Mouse (Mus musculus) activated CD4-positive, CD25-positive, alpha-beta regulatory T cell, adult 4 months (primary cell): Measurements from ENCODE around the gene Iqsec1. TPM values are rescaled to one million over a fixed set of nuclear protein-coding genes. Genes with fewer than 3 reads are reported as not detected.

Source experiments
- ATAC-seq: one replicate; pipeline ENCODE4 v1.8.0; 2017
- polyA plus RNA-seq, 2 experiments: library from polyadenylated mRNA; unstranded; fragments of 100-300 nt; shearing (Covaris generic); gene quantifications; one replicate each; pipeline ENCODE4 v1.2.1; 2017

Iqsec1 gene
- polyA plus RNA-seq, 2 experiments from 2014 or later, result 6.7 to 10.2 TPM

GRCm38 (mm10) chr6:90953349-90953748 is 35.1 kb downstream of the Iqsec1 start:
- ATAC-seq, result no peak

- no peak for ATAC-seq
Observed at GRCm38 (mm10) chr6:90950936-90951335, 37.5 kb downstream of the Iqsec1 start.

GRCm38 (mm10) chr6:90948097-90948496 is 40.4 kb downstream of the Iqsec1 start:
- no peak for ATAC-seq

GRCm38 (mm10) chr6:90945560-90946230 is 42.8 kb downstream of the Iqsec1 start:
- ATAC-seq, result no peak

GRCm38 (mm10) chr6:90941257-90941656 is 47.2 kb downstream of the Iqsec1 start:
- no peak for ATAC-seq

GRCm38 (mm10) chr6:90933656-90934055 is 54.8 kb downstream of the Iqsec1 start:
- ATAC-seq, result no peak

- no peak for ATAC-seq
Observed at GRCm38 (mm10) chr6:90928806-90929205, 59.7 kb downstream of the Iqsec1 start.

- no peak for ATAC-seq
Observed at GRCm38 (mm10) chr6:90925472-90925871, 63.0 kb downstream of the Iqsec1 start.

- ATAC-seq, result no peak
Observed at GRCm38 (mm10) chr6:90924796-90925195, 63.7 kb downstream of the Iqsec1 start.

- no peak for ATAC-seq
Observed at GRCm38 (mm10) chr6:90924379-90924778, 64.1 kb downstream of the Iqsec1 start.

GRCm38 (mm10) chr6:90921259-90921946 is 67.1 kb downstream of the Iqsec1 start:
- no peak for ATAC-seq

- no peak for ATAC-seq
Observed at GRCm38 (mm10) chr6:90920510-90921220, 67.8 kb downstream of the Iqsec1 start.

- no peak for ATAC-seq
Observed at GRCm38 (mm10) chr6:90919636-90920420, 68.7 kb downstream of the Iqsec1 start.

GRCm38 (mm10) chr6:90915585-90915984 is 72.9 kb downstream of the Iqsec1 start:
- no peak for ATAC-seq

GRCm38 (mm10) chr6:90913771-90914170 is 74.7 kb downstream of the Iqsec1 start:
- no peak for ATAC-seq

- ATAC-seq, result no peak
Observed at GRCm38 (mm10) chr6:90912768-90913167, 75.7 kb downstream of the Iqsec1 start.

- no peak for ATAC-seq
Observed at GRCm38 (mm10) chr6:90904143-90904542, 84.3 kb downstream of the Iqsec1 start.

GRCm38 (mm10) chr6:90900302-90900701 is 88.2 kb downstream of the Iqsec1 start:
- ATAC-seq, result no peak

- no peak for ATAC-seq
Observed at GRCm38 (mm10) chr6:90899266-90899665, 89.2 kb downstream of the Iqsec1 start.

GRCm38 (mm10) chr6:90898107-90898506 is 90.4 kb downstream of the Iqsec1 start:
- ATAC-seq, result no peak

GRCm38 (mm10) chr6:90892401-90892800 is 96.1 kb downstream of the Iqsec1 start:
- no peak for ATAC-seq

- ATAC-seq, result no peak
Observed at GRCm38 (mm10) chr6:90889356-90890285, 98.9 kb downstream of the Iqsec1 start.
